Mouse (Mus musculus): ENCODE results near the gene Mgmt. TPM values are rescaled to one million over a fixed set of nuclear protein-coding genes. Genes with fewer than 3 reads are reported as not detected.

Gene Mgmt
- total RNA-seq, 2 experiments from 2014 or later: 2.9 to 4.4 TPM

DNA sequence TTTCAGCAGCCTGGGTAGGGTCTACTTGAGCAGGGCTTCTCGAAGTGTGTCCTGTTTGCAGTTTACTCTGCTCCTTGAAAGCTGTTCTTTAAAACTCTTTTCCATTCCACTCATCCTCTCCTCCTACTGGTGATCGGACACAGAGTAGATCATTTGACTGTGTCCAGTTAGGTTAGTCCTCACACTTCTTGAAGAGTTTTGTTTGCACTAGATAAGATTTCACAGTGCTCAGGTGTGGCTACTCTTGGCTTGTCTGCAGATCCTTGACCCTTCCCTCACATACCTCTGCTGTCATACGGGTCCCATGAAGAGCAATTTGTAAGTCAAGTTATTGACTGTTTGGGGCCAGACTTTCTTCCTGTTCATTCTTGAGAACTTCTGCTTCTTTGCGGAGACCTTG, 221.8 kb downstream of the Mgmt start:
- no peak for DNase-seq

DNA sequence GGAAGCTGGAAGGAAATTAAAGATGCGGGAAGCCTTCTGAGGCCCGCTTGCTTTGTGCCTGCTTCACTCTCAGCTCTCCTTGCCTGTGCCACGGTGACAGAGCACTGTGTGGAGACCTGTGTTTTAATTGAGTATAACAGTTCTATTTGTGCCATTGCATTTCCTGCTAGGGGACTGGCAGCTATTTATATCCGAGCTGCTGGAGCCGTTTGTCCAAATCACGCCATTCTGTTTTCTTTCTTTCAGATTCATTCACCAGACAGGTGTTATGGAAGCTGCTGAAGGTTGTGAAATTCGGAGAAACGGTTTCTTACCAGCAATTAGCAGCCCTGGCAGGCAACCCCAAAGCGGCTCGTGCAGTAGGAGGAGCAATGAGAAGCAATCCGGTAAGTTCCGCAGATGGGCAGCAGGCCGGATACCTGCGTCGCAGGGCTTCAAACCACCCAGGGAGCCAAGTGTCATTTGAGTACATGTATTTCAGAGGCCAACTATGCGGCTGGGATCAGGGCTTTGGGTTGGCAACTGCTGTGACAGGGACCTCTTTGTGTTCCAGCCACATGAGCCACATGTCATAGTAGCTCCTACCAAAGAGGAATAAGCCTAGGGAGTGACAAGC, 226.9 kb downstream of the Mgmt start:
- DNase-seq: no peak

DNA sequence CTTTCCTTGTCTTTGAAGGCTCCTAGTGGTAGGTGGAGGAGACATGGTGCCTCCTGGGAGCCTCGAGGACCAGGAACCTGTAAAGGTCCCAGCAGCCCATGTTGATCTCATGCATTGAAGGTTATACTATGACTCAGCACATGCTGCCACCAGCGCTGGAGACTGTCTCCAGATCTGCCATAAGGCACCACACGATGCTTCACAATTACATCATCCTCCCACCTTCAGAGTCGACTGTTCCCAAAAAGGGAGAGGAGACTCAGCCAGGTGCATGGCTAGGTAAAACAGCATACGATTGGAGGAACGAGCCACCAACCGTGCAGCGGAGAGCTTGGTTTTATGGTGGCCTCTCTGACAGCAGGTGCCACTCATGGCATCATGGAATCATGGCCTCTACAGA, 234.3 kb downstream of the Mgmt start:
- DNase-seq: no peak

DNA sequence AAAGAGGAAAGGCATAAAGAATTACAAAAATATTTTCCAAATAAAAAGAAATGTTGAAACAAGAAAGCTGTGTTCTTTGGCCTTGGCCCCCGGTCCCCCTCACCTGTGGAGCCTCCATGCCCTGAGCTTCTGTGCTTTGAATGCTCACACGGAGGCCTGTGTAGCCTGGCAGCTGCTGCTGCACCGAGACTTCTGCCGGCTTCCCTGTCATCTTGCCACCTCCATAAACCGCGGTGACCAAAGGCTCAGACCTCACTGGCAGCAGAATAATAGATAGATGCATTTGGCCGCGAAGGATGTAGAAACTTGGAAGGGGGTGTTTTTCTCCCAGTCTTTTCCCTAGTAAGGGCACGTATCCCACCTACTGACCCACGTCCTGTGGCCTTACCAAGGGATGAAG, 235.8 kb downstream of the Mgmt start:
- DNase-seq: no peak

DNA sequence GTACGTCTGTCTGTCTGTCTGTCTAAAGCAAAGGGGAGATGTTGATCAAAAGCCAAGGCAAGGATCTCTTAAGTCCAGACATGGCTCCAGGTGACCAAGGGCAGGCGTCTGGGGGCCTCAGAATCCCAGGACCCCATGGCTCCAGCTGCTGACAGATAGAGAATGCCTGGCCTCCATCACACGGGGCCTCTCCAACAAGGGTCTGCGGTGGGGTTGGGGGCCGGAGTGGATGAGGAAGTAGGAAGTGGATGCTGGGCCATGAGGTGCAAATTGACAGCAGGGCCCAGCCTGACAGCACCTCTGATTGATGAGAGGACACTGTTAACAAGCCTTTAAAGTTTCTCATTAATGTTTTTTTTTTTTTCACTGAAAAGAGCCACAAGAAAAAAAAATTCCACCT, 237.5 kb downstream of the Mgmt start:
- DNase-seq: no peak

DNA sequence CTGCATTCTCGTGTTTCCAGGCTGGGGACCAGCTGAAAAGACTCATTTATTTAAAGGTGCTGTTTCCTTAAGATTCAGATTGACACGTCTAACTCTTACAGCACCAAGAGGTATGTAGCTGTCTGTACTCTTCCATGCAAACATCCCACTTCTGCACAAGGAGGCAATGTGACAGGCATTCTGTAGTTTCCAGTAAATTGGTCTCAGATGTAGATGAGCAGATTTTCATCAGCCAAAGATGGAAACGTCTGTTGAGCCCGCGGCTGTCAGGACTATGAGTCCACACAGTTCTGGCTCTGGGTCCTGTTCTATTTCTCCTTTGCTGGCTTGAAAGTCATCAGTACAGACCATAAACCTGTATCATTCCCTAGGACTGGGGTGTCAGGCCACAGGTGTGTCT, 243.7 kb downstream of the Mgmt start:
- DNase-seq: no peak

DNA sequence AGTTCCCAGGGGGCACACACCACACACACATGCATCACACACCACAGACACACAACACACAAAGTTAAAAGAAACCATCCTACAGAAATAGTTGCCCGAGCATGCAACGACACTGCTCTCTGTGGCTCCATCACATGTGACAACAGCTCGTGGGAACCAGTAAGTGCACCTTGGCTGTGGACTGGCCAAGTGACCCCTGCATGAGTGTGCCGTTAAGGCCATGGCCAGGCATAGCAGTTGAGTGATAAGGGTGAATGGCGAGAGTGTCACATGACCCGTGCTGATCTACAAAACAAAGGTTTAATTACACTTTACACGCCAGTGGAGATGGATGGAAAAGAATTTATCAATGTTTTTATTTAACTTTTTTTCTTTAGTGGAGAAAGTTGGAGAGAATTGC, 245.9 kb downstream of the Mgmt start:
- DNase-seq: peak; percentile 9 to 22

DNA sequence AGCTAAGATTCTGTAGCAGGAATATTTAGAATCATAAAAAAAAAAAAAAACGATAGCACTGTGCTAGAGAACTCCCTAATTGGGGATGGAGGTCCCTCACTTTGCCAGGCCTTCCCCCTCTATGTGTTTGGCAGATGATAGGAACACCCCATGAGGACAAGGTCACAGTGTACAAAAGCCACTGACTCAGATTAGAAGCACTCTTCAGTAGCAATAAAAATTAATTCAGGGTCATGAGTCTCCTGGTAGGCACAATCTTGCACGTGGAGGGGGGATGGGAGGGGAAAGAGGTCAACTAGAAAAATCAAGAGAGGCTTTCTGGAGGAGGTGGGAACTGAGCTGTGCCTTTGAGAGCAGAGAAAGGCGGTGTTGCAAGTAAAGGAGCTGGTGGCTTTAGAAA, 247.0 kb downstream of the Mgmt start:
- peak; percentile 43 to 65 for DNase-seq

DNA sequence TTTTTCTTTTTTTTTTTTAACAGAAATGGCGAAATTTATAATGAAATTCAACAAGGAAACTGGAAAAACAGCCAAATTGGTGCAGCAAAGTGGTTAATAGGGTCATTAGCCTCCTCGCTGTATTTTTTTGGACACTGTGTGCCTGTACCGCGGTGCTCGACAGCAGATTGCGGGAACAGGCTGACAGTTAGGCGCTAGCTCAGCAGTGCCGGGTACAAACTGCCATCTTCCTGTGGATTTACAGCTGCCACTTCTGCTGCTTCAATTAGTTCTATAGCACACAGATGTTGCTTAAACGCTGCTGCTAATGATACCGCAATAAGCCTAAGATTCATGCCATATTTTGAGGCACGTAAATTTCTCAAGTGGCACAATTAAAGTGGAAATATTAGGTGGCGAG, 252.7 kb downstream of the Mgmt start:
- DNase-seq: no peak

DNA sequence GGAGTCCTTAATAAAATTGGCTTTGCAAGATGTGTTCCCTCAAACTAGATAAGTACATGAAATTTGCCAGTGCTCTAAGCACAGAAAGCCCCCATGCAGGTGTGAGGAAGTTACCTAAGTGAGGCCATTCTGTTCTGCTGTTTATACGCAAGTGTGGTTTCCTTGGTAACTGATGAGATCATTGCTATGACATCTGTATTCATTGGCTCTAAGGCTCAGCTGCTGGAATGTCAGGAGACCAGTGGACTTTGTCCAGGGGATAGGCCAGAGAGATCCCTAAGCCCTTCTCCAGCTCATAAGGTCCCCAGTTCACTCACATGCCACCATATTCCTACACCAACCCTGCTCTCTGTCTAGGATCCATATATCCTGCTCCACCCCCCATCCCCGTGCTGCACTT, 257.4 kb downstream of the Mgmt start:
- no peak for DNase-seq

DNA sequence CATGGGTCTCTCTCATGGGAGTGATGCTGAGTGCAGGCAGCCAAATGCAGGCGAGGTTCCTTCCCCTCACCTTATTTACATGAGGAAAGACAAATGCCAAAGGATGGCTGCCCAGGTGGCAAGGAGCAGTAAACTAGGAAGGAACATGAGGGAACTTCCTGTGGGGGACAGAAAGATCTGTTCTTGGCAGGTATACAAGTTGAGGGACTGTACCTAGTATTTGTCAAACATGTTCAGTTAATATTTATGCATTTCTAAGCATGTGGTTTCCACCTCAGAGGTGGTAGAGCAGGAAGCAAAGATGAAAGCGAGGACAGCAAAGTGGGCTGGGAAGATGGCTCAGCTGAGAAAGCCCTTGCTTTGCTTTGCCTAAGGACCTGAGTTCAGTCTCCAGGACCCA, 260.2 kb downstream of the Mgmt start:
- no peak for DNase-seq

DNA sequence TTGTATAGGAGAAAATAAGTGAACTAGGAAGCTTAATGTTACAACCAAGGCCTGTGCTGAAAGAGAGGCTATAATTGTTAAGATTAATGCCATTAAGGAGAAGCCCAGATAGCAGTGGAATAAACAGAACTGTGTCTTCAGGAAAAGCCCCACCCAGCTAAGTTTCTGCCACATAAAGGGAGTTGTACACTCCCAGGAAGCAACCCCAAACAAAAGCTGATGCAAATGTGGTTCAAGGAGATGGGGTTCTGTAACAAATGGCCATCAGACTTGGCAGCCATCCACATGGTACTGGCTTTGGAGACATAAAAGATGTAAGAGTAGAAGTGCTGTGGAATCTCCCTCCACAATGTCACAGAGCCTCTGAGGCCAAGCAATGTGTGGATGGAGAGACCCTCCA, 264.7 kb downstream of the Mgmt start:
- no peak for DNase-seq

DNA sequence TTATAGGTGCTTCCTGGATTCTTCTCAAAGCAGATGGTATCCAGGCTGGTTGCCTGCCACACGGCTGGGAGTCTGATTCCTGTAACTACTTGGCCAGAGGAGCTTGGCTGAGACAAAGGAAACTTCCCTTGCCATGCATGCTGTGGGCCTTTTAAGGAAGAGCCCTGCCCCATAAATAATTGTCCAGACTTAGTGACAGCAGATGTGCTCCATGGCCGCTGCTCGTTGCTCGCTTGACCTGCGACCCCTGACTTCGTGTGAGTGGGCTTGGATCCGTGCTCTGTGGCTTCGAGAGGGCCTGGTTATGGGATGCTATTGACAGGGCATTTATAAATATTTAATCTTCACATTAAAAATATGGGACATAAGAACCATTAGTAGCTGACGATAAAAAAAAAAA, 277.9 kb downstream of the Mgmt start:
- DNase-seq: no peak
